Mouse (Mus musculus): ENCODE data around the gene Mast3.
A peak's percentile ranks its signal among the peaks of the same experiment; 100 is the strongest.

The Mast3 gene

DNA sequence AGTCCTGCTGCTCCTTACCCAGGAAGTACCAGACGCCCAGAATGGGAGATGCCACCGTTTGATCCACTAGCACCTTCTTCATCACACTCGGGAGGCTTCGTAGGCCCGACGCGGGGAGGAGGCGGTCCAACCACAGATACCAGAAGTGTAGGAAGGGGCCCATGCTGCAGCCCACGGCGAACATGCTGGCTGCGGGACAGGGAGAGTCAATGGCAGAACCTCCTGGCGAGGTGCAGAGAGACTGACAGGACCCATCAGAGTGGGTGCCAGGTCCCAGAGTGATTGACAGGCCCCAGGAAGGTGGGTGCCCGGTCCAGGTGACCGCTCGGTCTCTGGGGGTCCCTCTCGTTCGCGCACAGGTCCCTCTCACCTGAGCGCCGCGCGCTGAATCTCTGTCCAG is 44.5 kb downstream of the Mast3 start:
- no peak for DNase-seq (ENCODE audit: low spot score)

- DNase-seq (ENCODE audit: low spot score) = no peak
These were observed 46.0 kb downstream of the Mast3 start for GRCm38 (mm10) chr8:70758616-70759561.

DNA sequence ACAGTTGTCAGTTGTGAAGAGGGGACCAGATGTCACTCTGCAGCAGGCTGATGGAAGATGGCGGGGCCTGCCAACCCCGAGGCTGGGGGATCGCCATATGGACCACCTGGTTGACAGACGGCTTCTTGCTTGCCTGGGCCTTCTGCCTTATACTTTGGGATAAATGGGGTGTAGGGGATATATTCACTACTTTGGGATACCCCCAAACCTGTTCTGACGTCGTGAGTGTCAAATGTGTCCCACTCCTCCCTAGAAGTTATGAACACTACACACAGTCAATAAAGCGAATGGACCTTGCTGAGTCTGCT is 46.6 kb downstream of the Mast3 start:
- DNase-seq (ENCODE audit: low spot score) = no peak

DNA sequence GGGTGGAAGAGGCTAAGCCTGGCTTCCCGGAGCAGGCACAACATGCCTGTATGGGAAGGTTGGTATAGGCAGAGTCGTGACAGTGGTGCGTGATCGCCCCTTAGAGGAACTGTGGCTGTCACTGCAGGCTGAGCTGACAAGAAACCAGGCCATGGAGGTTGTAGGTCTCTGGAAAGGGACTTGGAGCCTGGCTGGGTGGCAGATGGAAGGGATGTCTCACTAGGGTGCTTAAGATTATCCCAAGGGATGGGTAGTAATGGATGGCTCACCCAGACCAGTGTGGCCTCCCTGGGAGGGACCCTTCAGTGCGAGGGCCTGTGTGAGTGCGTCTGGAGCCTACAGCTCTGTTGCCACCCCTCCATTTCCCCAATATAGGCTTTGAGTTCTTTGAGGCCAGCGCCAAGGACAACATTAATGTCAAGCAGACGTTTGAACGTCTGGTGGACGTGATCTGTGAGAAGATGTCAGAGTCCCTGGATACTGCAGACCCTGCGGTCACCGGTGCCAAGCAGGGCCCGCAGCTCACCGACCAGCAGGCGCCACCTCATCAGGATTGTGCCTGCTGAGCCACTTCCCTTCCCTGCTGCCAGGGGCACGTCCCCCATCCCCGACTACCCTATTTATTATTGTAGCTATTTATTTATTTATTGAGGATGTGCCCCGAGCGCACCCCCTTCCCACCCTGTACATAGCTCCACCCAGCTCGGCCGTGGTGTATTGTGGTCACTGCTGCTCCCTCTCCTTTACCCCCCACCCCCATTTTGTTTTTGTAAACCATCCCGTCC is 47.1 kb downstream of the Mast3 start:
- peak; percentile 74 for DNase-seq (ENCODE audit: low spot score)

GRCm38 (mm10) chr8:70756476-70757040 is 48.3 kb downstream of the Mast3 start:
- no peak for DNase-seq (ENCODE audit: low spot score)

DNA sequence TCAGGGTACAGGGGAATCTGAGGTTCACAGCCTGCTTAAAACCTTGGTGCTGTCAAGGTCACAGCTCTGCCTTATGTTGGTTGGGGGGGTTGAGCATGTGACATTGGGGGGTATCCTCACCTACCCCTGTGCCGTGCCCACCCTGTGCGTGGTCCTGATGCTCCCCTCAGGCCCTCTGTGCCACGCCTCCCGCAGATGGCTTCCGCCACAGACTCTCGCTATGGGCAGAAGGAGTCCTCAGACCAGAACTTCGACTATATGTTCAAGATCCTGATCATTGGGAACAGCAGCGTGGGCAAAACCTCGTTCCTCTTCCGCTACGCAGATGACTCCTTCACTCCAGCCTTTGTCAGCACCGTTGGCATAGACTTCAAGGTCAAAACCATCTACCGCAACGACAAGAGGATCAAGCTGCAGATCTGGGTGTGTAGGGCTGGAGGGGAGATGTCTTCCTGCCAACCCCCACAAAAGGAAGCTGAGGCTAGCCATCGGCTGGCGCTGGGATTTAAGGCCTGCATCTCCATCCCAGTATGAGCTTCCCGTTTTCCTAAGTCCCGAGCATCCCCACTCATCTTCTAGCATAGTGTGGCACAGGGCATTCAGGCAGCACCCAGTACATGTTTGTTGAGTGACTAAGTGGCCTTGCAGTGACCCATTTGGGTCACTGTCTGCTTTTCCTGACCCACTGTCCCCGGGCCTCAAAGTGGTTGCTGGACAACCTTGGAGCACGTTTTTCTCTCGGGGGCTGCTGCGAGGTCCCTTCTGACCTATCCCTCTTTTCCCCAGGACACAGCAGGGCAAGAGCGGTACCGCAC is 49.0 kb downstream of the Mast3 start:
- DNase-seq (ENCODE audit: low spot score) = no peak

- peak; percentile 51 for DNase-seq (ENCODE audit: low spot score)
These were observed 49.8 kb downstream of the Mast3 start for GRCm38 (mm10) chr8:70754871-70755660.

- DNase-seq (ENCODE audit: low spot score) = peak; percentile 99
These were observed 50.6 kb downstream of the Mast3 start, which contains the start of gene Rab3a for GRCm38 (mm10) chr8:70754043-70754870. TSS of gene Rab3a (plus strand) at chr8:70754679.

- no peak for DNase-seq (ENCODE audit: low spot score)
These were observed 51.7 kb downstream of the Mast3 start for GRCm38 (mm10) chr8:70753151-70753550.

- peak; percentile 78 for DNase-seq (ENCODE audit: low spot score)
These were observed 52.7 kb downstream of the Mast3 start for GRCm38 (mm10) chr8:70752000-70752764.

- DNase-seq (ENCODE audit: low spot score) = no peak
These were observed 54.6 kb downstream of the Mast3 start for GRCm38 (mm10) chr8:70750128-70750680.

- no peak for DNase-seq (ENCODE audit: low spot score)
These were observed 55.7 kb downstream of the Mast3 start for GRCm38 (mm10) chr8:70749097-70749674.

GRCm38 (mm10) chr8:70748246-70749096 is 56.4 kb downstream of the Mast3 start:
- DNase-seq (ENCODE audit: low spot score) = no peak

DNA sequence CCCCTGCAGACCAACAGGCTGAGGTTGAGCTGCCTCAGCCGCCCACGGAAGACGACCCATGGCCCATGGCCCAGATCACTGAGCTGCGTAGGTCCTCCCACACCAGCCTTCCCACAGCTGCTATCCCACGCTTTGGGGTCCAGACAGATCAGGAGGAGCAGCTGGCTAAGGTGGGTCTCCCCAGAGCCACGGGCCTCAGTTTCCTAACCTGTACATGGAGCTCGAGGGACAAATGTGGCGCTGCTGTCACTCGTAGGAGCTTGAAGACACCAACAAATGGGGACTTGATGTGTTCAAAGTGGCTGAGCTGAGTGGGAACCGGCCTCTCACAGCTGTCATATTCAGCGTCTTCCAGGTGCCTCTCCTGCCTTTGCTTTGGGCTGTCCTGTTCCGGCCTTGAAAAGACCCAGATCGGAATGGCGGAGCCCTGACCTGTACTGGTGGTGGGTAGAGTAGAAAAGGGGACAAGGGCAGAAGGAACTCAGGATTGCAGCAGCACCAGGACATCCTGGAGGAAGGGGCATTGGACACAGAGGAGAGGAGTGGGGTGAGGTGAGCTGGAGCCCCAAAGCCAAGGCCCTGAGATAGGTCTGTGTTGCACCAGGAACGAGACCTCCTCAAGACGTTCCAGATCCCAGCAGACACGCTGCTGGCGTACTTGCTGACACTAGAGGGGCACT is 57.5 kb downstream of the Mast3 start:
- no peak for DNase-seq (ENCODE audit: low spot score)

DNA sequence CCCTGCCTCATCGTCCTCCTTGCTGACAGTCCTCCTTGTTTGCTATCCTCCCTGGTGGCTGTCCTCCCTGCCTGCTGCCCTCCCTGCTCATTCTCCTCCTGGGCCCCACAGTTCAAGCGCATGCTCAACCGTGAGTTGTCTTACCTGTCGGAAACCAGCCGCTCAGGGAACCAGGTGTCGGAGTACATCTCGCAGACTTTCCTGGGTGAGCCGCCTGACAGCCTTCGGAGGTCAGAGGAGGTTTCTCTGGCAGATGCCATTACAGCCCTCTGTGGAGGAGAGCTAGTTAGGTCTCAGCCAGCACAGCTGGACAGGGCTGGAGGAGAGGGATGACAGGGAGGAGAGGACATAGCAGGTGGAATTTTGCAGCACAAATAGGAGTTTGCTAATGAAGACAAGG is 58.2 kb downstream of the Mast3 start:
- DNase-seq (ENCODE audit: low spot score) = no peak

GRCm38 (mm10) chr8:70745691-70746220 is 59.1 kb downstream of the Mast3 start:
- no peak for DNase-seq (ENCODE audit: low spot score)

- DNase-seq (ENCODE audit: low spot score) = no peak
These were observed 60.0 kb downstream of the Mast3 start for GRCm38 (mm10) chr8:70744806-70745205.

Data from embryo, embryonic 10 days (tissue).